Mouse (Mus musculus) thymus, adult 2 months (tissue): ENCODE measurements around the gene Olfr853.

Source experiments
- CTCF ChIP-seq: fragments of 200-500 bp; IDR thresholded peaks from 2 replicates; pipeline ENCODE4 v1.5.1; 2012; ENCODE audit warnings: mild to moderate bottlenecking, control low read depth, low read length, moderate library complexity, borderline replicate concordance; ENCODE audit not compliant: control insufficient read depth, poor library complexity, insufficient read depth; ENCODE audit errors: extremely low read depth
- POLR2A ChIP-seq: fragments of 200-500 bp; IDR thresholded peaks from 2 replicates; pipeline ENCODE4 v1.6.1; 2012; ENCODE audit warnings: mild to moderate bottlenecking, low read length, control low read depth, moderate library complexity; ENCODE audit not compliant: control insufficient read depth, poor library complexity, insufficient read depth; ENCODE audit errors: extremely low read depth

DNA sequence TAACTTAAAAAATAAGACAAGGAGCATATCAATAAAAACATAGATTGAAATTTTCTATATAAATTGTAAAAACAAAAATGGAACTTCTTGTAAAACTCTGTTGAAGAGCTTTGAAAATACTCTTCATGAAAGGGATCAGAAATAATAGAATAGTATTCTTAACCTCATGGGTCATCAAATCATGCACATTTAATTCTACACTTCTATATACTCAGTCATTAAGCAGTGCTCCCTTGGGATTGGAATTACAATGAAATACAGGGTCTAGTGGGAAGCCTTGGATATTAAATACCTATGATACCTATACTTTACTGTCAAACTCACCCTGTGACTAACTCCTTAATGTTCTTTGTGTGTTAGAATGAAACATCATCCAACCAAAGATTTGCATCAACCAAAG is 47.9 kb downstream of the Olfr853 start, which contains the start of gene Olfr851:
- TF ChIP-seq POLR2A (no peak), CTCF (no peak)
